Mouse (Mus musculus) kidney, postnatal 10 days (tissue): Measurements from ENCODE around the gene Pam.

Experiments used
- DNase-seq: peaks from one replicate; pipeline ENCODE4 v3.0.0; 2021; ENCODE audit warnings: mixed read lengths

The Pam gene

DNA sequence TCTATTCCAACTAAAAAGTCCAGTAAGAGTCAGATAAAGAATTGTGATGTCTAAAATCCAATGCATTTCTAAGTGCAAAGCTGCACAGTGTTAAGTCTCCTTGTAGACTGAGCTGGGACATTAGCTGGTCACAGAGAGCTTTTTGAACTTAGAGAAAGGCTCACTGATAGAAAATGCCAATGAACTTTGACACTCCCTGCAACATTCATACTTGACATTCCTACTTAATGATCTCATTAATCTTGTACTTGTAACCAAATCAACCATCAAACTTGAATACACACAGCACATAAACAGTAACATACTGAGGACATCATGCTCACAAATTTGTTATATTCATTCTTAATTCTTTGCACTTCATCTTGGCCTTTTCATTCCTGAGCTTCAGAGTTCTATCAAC is 335.6 kb downstream of the Pam start:
- DNase-seq = no peak

GRCm38 (mm10) chr1:97754392-97754791 is 341.1 kb downstream of the Pam start:
- no peak for DNase-seq

GRCm38 (mm10) chr1:97753216-97753615 is 342.2 kb downstream of the Pam start:
- DNase-seq = no peak

DNA sequence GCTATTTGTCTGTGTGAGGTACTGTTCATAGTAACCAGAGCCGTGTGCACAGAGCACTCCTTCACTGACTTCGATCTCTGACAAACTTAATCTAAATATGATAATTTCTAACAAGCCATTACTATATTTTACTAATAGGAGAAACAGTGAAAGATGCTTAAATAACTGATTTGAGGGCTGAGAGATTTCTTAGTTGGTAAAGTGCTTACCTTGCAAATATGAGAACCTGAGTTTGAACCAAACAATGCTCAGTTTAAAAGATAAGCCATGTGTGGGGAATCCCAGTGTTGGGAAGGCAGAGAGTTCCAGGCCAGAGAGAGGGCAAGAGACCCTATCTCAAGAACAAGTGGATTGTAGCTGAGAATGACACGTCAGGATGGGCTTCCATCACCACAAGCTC is 347.3 kb downstream of the Pam start:
- DNase-seq = no peak

DNA sequence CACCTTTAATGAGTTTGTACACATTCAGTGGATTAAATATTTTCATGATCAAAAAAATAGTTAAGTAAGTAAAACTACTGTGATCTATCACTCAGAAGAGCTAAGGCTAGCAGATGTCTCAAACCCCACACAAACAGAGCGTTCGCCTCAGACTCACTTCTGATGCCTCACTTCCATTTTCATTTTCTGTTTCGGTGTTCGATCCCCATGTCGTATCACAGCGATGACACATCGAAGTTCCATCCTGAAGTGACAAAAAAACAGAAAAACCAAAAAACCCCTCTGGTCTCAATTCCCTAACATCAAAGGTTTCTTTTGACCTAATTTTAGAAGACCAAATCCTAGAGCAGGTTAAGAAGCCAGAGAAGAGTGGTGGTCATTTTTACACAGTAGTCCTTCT is 349.2 kb downstream of the Pam start:
- DNase-seq = no peak

- DNase-seq = no peak
Observed at GRCm38 (mm10) chr1:97745712-97746111, 349.7 kb downstream of the Pam start.
